Mouse (Mus musculus) cortical plate, adult 2 months (tissue): Measurements from ENCODE around the gene Csrp1. TPM values are rescaled to one million over a fixed set of nuclear protein-coding genes. Genes with fewer than 3 reads are reported as not detected.

Source experiments
- H3K27ac ChIP-seq: fragments of 200-500 bp; 2 replicates; pipeline ENCODE4 v1.5.1; 2012; ENCODE audit warnings: low read length, control low read depth, inconsistent platforms; ENCODE audit not compliant: insufficient read depth
- H3K4me1 ChIP-seq: fragments of 200-500 bp; 2 replicates; pipeline ENCODE4 v1.6.1; 2011; ENCODE audit warnings: low read length; ENCODE audit not compliant: control insufficient read depth, insufficient read depth
- H3K4me3 ChIP-seq: fragments of 200-500 bp; 2 replicates; pipeline ENCODE4 v1.5.1; 2011; ENCODE audit warnings: mild to moderate bottlenecking, low read length, control low read depth; ENCODE audit not compliant: insufficient read depth
- CTCF ChIP-seq: fragments of 200-500 bp; IDR thresholded peaks from 2 replicates; pipeline ENCODE4 v1.5.1; 2011; ENCODE audit warnings: mild to moderate bottlenecking, control low read depth, low read length; ENCODE audit not compliant: insufficient read depth; ENCODE audit errors: extremely low read depth
- POLR2A ChIP-seq: fragments of 200-500 bp; IDR thresholded peaks from 2 replicates; pipeline ENCODE4 v1.6.1; 2011; ENCODE audit warnings: mild to moderate bottlenecking, low read length, control low read depth; ENCODE audit not compliant: insufficient read depth; ENCODE audit errors: extremely low read depth
- polyA plus RNA-seq: library from polyadenylated mRNA; depleted of rRNA; stranded (reverse); fragments of >200 nt; gene quantifications from 2 replicates; pipeline ENCODE4 v1.2.3, GENCODE M21; 2012; rRNA removed

Csrp1 gene
- polyA plus RNA-seq = 346 and 369 TPM in 2 replicates

- Histone ChIP-seq H3K27ac (no peak within 1 kb of the TSS), H3K4me1 (no peaks in the 10 kb centered on the region), H3K4me3 (no peak within 1 kb of the TSS)
- TF ChIP-seq POLR2A (no peak), CTCF (no peak)
Measured at GRCm38 (mm10) chr1:135719983-135720382, at the start of gene Csrp1. Csrp1 (plus strand) TSS chr1:135720061.

GRCm38 (mm10) chr1:135670397-135671130 lies 49.3 kb upstream of the Csrp1 start:
- peaks cover 3% of the 10 kb centered on the region; the same call in 1 of the 2 replicates for H3K4me1 ChIP-seq
- peak; percentile 99 for TF ChIP-seq CTCF
- no peak for TF ChIP-seq POLR2A
- no peak overlapping the region for H3K27ac ChIP-seq
- H3K4me3 ChIP-seq = no peak overlapping the region

GRCm38 (mm10) chr1:135671406-135671805 lies 48.5 kb upstream of the Csrp1 start:
- TF ChIP-seq POLR2A (no peak), CTCF (peak; percentile 23; the same call in 1 of the 2 replicates)
- no peak overlapping the region for H3K4me3 ChIP-seq
- H3K4me1 ChIP-seq = peaks cover 3% of the 10 kb centered on the region; the same call in 1 of the 2 replicates
- H3K27ac ChIP-seq = no peak overlapping the region

GRCm38 (mm10) chr1:135671956-135672355 lies 47.9 kb upstream of the Csrp1 start:
- H3K4me1 ChIP-seq = peaks cover 3% of the 10 kb centered on the region; the same call in 1 of the 2 replicates

GRCm38 (mm10) chr1:135672374-135672773 lies 47.5 kb upstream of the Csrp1 start:
- TF ChIP-seq POLR2A (no peak), CTCF (no peak)
- Histone ChIP-seq H3K27ac (no peak overlapping the region), H3K4me1 (peaks cover 3% of the 10 kb centered on the region; the same call in 1 of the 2 replicates), H3K4me3 (no peak overlapping the region)

More at GRCm38 (mm10) chr1:135671956-135672355, 47.9 kb upstream of the Csrp1 start:
- Histone ChIP-seq H3K4me3 (no peak overlapping the region), H3K27ac (no peak overlapping the region)
- TF ChIP-seq POLR2A = no peak
- no peak for TF ChIP-seq CTCF

- H3K4me1 ChIP-seq = peaks cover 3% of the 10 kb centered on the region; the same call in 1 of the 2 replicates
- H3K4me3 ChIP-seq = no peak overlapping the region
- H3K27ac ChIP-seq = no peak overlapping the region
- no peak for TF ChIP-seq CTCF
- no peak for TF ChIP-seq POLR2A
Measured at GRCm38 (mm10) chr1:135673423-135673822, 46.4 kb upstream of the Csrp1 start.

GRCm38 (mm10) chr1:135675449-135676129 lies 44.3 kb upstream of the Csrp1 start:
- H3K4me3 ChIP-seq = no peak overlapping the region
- no peaks in the 10 kb centered on the region for H3K4me1 ChIP-seq
- TF ChIP-seq POLR2A (no peak), CTCF (no peak)
- no peak overlapping the region for H3K27ac ChIP-seq

GRCm38 (mm10) chr1:135676247-135676646 lies 43.6 kb upstream of the Csrp1 start:
- no peak overlapping the region for H3K27ac ChIP-seq
- H3K4me3 ChIP-seq = no peak overlapping the region
- H3K4me1 ChIP-seq = no peaks in the 10 kb centered on the region
- TF ChIP-seq CTCF = no peak
- TF ChIP-seq POLR2A = no peak

- TF ChIP-seq CTCF = no peak
- TF ChIP-seq POLR2A = no peak
- Histone ChIP-seq H3K27ac (no peak overlapping the region), H3K4me1 (no peaks in the 10 kb centered on the region), H3K4me3 (no peak overlapping the region)
Measured at GRCm38 (mm10) chr1:135676938-135677682, 42.8 kb upstream of the Csrp1 start.
